Mouse (Mus musculus) brain, embryonic 18.5 days (tissue): ENCODE measurements around the gene Fdxr.
A peak's percentile ranks its signal among the peaks of the same experiment; 100 is the strongest.

ENCODE experiments used
- DNase-seq: peaks from one replicate; pipeline ENCODE4 v3.0.0-alpha.2; 2012; ENCODE audit warnings: low read depth, low spot score

Fdxr gene

DNA sequence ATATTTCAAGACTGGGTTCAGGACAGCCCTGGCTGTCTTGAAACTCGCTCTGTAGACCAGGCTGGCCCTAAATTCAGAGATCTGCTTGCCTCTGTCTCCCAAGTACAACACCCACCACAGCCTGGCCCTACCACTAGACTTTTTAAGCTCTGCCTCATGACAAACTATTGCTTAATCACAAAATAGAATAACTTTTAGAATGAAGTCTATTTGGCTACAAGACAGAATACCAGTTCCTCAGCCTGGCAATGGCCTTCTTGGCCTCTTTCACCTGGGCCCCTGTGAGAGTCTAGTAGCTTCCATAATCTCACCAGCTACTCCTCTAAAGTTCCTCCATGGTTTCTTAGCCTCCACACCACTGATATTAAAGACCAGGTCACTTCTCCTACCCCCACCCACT lies 13.5 kb upstream of the Fdxr start:
- no peak for DNase-seq

DNA sequence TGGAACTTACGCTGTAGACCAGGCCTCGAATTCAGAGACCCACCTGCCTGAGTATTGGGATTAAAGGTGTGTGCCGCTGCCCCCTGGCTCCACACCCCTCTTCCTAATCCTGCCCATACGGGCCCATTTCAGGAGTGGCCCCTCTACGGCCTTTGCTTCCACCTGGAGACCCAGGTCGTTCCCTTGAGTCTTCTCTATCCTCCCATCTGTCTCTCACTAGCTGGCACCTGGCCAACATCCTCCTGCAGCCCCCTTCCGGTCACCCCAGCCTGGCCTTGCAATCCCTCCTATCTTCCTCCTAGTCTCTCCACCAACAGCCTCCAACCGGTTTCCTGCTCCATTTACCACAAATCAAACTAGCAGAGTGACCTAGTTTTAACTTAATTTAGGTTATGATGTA lies 13.0 kb upstream of the Fdxr start:
- DNase-seq: no peak

DNA sequence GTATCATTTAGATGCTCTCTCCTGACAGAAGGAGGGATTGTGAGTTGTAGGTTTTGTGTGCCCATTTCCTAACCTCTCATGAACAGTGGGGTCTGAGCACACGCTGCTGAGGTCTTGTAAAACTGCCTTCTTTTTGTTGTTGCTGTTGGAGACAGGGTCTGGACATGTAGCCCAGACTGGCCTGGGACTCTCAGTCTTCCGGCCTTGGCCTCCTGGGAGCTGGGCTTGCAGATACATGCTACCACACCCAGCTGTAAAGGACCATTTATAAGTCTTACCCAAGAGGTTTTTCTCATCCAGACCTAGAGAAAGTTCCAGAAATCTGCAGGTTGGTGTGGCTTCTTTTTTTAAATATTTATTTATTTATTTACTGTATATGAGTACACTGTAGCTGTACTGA lies 11.5 kb upstream of the Fdxr start:
- no peak for DNase-seq

DNA sequence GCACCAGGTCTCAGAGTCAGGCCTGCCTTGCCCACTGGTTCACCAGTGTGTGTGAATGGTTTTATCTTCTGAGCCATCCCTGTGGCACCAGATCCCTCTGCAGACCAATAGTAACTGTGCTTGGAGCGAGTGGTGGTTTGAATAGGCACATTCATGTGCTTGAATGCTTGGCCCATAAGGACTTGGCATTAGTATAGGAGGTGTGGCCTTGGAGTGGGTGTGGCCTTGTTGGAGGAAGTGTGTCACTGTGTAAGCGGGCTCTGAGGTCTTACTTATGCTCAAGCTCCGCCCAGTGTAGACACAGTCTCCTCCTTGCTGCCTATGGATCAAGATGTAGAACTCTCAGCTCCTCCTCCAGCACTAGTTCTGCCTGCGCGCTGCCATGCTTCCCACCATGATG lies 10.5 kb upstream of the Fdxr start:
- DNase-seq: no peak

DNA sequence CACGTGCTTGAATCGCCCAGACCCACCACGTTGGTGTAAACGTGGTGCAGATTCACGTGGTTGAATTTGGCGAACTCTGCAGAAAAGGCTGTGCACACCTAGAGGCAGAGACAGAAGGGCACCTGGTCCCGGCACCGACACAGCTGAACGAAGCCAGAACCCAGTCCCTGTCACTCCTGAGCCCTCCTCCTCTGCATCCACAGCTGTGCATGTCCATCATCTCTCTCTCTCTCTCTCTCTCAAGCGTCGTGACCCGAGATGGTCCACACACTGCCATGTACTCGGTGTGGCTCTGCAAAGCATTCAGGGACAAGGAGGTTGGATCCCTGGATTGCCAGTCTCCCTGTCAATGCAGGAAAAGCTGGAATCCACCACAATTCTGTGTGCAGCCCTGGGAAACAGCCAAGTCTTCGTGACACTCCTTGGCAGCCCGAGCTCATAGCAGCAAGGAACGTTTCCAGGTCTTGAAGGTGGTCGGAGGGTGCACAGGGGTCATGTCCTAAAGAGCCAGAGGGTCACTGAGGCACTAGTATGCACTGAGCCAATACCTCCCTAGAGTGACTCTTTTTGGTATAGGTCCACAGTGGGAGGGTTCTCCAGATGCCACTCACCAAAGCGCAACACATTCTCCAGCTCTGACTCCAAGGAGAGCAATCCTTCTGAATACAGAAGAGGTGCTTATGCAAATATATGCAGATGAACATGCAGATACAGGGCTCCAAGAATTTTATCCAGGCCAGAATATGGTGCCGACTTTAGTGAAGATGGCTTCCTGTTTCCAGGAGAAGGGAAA lies 9.5 kb upstream of the Fdxr start:
- no peak for DNase-seq

DNA sequence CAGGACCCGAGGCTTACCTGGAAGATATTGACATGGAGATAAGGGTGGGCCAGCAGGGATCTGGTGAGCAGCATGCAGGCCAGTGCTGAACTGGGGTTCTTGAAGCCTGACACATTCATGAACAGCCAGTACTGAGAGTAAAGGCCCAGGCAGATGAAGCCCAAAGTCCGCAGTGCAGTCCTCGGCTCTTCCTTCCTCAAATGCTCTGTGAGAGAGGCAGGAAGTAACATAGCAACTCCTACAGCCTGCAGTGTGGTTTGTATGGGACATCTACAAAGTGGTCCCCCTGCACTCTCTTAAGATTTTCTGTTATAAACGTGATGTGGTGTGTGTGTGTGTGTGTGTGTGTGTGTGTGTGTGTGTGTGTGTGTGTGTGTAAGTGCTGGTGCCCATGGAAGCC lies 8.4 kb upstream of the Fdxr start:
- DNase-seq: no peak

DNA sequence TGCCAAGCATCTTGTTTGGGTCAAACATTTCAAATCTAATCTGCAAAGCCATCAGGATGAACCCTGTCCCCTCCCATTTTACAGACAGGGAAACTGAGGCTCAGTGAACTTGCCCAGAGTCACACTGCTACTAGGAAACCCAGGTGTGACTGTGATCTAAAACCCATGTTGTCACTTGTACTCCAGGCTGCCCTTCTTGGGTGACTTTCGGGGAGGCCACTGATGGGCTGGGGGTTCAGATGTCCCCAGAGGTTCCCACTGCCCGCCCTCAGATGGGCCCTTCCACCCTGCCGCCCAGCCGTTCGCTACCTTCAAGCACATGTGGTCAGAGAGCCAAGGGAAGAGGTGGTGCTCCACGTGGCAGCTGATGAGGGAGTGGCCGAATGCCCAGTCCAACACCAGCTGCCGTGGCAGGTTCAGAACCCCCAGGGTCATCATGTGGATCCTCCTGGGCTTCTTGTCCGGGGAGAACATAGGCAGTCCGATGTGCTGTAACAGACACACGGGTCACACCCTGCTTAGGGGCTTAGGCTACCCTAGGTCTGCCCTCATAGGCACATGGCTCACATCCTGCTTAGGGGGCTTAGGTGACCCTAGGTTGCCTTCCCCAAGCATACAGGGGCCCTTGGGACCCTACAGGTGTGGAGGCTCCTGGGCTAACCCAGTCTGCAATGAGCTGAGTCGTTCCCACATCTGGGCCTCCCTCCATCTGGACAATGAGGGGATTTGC lies 7.2 kb upstream of the Fdxr start:
- DNase-seq: no peak

DNA sequence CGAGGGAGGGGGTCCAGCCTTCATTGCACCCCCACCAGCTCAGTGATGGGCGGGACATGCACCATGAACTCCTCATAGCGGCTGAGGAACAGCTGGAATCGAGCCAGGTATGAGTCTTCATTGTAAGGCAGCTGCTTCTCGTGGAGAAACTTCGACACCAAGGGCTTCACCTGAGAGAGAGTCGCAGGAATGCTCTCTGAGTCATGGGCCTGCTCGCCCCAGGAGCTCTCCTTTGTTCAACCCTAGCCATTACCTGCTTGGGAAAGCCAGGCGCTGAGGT lies 6.6 kb upstream of the Fdxr start:
- DNase-seq: no peak

DNA sequence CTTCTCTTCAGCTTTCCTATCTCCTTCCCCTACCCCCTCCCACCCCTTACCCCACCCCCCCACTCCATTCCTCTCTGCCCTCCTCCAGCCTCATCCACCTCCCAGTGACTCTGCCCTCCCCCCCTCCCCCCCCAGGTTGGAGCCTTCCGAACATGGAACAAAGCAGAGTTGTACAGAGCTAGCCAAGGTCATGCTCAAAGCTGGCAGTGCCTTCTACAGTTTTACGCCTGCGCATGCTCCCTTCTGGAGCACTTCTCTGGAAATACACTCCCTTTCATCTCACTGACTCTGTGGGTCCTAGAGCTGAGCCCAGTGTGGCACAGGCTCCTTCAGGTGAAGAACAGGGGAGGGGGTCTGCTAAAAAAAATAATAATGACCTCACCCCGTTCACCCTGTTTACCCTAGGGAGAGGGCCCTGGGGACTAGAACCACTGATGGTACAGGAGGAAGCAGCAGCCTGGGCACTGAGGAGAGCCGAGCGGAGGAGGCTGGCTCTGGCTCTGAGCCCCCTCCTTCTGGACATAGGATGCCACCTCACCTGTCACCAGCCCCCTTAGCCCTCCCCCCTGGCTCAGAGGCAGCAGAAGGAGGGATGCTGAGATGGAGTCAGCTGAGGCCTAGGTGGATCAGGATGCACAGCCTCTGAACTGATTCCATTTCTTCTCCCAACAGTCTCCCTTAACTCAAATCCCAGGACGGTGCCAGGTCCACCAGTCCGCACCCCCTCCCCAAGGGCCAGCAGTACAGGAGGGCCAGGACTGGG lies 6.1 kb upstream of the Fdxr start:
- no peak for DNase-seq

DNA sequence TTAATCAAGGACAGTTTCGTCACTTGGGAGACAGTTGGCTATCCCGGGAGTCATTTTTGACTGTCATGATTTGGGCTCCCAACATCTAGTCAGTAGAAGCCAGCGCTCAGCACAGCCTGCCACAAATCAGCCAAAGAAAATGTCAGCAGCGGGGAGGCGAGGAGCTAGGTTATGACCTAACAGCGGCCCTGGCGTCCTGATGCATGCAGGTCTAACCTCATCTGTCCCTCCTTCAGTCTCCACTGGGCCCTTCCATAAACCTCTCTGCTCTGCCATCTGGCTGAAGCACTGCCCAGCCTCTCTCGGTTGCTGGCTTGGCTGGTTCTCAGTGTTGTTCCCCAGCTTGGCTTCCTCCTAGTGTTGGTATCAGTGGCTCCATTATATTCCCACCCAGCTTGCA lies 5.4 kb upstream of the Fdxr start:
- DNase-seq: no peak

DNA sequence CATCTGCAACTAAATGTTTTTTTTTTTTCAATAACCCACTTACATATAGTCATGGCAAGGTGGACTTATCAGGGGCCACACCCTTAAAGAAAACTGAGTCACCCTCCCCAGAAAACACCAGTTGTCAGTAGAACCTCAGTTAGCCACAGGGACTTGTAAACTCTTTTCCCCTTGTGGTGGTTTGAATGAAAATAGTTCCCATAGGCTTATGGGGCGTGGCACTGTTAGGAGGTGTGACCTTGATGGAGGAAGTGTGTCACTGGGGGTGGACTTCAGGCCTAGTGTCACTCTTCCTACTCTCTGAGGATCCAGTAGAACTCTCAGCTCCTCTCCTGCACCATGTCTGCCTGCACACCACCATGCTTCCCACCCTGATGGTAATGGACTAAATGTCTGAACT lies 2.9 kb upstream of the Fdxr start:
- no peak for DNase-seq

DNA sequence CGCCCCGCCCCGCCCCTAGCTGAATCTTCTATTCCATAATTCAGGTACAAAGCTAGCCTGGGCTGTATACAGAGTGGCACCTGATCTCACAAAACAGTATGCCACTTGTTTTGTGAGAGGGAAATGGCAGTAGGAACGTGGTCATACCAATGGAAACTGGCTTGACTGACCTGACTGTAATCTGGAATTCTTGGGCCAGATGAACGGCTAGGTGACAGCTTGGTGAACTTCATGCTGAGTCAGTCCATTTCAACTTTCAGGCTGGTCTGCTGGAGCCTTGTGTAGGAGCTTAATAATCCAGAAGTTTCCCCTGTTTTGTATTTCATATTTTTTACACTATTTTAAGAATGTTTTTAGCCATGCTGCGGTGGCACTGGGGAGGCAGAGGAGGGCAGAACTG lies 1.3 kb upstream of the Fdxr start:
- no peak for DNase-seq

DNA sequence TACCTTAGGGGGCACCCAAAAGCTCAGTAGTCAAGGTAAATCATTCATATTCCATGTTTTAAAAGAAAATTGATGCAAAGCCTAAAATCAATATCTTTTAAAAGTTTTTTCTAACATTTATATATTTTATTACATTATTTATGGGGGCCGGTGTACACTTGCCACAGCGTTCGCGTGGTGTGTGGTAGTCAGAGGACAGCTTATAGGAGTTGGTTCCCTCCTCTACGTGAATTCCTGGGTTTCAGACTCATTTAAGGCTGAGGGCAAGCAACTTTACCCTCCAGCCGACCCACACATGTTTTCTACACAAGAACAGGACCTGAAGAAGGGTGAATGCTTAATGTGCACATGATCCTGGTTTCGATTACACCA lies 740 bp upstream of the Fdxr start:
- DNase-seq: no peak

DNA sequence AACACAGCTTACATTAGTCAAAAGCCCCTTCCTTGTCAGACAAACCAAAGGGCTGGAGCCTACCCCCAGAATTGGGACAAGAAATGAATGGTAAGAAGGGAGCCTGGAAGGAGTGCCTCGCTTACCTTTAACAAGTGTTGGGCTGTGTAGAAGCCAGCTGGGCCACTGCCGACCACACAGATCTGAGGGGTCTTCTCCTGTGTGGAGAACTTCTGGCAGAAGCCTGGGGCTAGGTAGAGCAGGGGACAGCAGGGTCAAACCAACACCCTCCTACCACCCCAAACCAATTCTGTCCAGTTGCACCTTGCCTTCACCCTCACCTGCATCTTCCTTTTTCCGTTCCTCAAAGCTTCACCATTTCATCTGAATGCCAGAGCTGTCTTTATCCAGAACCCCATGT lies 896 bp downstream of the Fdxr start:
- no peak for DNase-seq

DNA sequence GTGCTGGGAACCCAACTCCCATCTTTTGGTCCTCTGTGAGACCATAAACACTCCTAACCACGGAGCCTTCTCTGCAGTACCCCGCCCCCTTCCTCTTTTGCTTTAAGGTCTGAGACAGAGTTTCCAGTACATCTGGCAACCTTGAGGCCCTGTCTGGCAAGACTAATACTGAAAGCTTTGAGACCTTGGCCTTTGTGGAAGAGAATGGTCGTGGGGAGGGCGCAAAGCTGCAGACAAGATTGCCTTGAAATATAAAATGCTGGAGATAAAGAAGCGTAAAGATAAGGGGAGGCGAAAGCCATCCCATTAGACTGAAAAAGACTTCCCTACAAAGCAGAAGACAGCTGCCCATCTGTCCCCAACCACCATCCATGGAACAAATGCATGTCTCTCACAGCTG lies 1.3 kb downstream of the Fdxr start:
- no peak for DNase-seq

DNA sequence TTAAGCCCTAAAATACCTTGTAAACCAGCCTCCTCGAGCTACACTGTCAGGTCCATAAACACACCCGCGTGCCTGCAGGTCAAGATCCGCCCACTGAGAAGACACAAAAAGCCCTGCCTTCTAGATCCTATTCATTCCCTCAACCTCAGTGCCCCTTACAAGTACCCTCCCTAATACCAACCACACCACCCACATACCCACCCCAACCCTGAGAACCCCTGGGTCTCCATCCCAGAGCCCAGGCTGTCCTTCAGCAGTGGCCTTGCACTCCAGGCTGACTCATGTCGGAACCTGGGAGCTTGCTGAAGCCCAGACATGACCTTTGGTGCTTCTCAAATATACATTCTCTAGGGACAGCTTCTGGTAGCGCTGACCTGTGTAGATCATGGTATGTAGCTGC lies 2.1 kb downstream of the Fdxr start:
- DNase-seq: no peak

DNA sequence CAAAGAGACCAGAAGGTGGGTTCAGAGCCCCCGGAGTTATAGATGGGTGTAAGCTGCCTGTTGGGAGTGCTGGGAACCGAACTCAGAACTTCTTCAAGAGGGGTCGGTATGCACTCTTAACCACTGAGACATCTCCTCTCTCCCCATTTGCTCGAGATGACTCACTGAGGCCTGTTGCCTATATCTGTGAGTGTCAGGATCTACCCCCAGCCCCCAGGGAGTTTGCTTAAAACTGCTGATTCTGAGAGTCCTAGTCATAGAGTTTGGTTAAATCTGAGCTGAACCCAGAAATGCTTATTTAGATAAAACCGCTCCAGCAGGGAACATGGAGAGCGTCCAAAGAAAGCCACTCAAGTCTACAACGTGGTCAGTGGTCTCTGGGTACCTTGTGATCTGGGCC lies 2.7 kb downstream of the Fdxr start:
- no peak for DNase-seq

DNA sequence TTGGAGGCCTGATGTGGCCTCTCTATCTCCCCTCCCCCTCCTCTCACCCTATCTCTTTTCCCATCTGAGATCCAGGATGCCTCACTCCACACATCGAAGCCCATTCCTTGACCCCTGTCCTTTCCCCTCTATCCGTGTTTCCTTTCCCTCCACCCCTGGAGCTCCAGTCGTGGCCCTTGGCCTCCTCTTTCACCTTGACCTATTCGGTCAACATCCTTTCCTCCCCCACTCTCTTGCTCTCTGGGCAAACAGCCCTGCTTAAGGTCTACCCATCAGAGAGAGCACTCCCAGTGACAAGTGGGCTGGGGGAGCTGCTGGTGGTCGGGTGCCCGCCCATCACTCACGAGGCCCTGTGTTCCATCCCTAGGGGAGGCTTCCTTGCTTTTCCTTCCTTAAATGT lies 3.1 kb downstream of the Fdxr start:
- DNase-seq: no peak

DNA sequence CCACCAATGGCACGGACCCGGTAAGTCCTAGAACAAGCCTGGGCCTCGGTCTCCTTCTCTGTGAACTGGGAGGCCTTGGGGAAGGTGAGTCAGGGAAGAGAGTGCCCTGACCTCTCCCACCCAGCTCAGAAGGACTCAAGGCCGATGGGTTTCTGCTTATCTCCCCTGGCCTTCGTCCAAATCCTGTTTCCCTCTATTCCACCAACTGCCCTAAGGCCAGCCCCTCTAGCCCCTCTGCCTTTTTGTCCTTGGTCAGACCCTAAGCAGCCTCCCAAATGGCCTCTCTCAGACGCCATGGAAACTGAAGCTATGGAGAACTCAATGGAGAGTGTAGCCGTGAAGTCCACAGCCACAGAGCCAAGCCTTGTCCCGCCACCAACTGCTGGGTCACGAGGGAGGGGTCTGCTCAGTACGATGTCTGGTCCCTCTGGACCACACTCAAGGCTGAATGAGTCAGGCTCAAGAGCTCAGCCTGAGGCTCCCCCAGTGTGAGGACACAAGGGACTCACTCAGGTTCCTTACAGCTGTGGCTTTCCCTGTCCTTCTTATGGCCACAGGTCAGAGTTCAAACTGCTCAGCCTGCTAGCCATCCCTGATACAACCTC lies 3.9 kb downstream of the Fdxr start:
- DNase-seq: no peak

DNA sequence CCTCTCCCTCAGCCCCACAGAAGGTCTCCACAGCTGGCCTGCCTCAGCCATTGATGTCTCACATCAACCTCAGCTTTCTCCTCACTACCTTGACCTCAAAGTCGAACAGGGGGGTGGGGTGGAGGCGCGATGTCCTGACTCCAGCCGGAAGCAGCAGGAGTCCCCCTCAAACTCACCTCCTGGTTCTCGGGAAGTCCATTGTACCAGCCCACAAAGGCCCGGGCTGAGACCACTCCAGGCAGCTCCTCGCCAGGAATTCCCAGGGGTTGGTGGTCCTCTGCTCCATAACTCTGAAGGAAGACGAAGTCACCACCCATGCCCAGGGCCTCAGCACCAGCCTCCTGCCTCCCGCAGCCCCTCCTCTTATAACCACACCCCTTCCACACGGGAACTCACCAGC lies 5.4 kb downstream of the Fdxr start:
- DNase-seq: no peak

DNA sequence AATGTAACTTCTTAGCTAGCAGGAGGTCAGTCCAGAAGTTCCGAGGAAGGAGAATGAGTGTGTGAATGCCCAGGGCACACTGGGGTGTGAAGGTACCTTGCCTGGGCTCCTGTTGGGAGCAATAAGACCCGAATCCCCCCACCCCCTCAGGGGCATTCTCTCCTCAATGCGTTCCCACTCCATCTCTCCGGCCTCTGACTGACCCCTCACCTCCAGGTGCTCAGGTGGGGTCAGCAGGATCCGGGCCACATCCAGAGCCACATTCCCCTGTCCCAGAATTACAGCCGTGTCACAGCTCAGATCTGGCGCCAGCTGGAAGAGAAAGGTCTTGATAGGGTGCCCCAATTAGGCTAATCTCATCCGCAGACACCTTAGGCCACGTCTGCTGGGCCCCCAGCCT lies 5.8 kb downstream of the Fdxr start:
- no peak for DNase-seq

DNA sequence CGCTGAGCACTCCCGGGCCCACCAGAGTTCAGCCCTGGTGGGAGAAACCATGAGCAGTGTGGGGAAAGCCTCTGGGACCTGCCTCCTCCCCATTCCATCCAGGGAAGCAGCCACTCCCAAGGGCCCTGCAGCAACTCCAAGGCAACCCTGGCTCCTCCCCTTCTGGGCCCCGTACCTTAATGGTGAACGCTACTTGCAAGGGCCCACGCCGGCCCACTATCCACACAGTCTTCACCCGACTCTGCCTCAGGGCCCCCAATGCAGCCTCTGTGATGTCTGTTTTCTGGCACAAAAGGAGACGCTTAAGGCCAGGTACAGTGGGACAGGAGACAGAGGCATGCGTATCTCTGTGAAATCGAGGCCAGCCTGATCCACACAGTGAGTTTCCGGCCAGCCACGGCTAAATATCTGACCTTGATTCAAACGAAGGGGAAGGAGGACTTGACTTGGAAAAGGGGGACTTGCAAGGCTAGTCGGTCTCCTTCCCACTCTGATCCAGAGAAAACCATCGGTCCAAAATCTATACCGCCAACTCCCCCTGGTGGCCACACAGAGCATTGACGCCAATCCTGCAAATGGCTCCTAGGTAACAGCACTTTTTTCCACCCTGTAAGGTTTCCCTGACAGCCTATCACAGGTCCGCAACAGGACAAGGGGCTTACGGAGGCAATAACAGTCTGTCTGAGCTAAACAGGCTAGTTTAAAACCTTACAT lies 6.5 kb downstream of the Fdxr start:
- peak; percentile 45 for DNase-seq
